Mouse (Mus musculus) mesoderm, embryonic 11.5 days (tissue): ENCODE results near the gene Sobp.

Experiments used
- DNase-seq: peaks from one replicate; pipeline ENCODE4 v3.0.0-alpha.2; 2012; ENCODE audit warnings: low read depth, low spot score

The Sobp gene

DNA sequence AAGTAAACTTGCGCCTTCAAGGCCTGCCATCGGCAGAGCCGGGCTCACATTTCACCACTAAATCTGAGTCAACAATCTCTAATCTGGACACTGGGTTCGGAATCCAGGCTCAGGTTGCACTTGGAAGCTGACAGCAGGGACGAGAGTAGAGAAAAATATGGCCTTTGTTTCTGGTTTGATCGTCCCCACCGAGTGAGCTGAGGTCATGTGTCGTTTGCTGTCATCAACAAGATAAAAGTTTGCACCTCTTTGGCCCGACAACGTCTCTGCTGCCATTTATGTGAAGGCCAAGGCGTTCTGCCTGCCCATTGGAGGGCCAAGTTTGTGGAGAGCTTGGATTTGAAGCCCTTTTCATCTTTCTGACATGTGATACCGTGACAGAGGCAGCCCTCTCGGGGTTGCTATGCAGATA, 178.8 kb downstream of the Sobp start:
- peak; percentile 69 for DNase-seq

DNA sequence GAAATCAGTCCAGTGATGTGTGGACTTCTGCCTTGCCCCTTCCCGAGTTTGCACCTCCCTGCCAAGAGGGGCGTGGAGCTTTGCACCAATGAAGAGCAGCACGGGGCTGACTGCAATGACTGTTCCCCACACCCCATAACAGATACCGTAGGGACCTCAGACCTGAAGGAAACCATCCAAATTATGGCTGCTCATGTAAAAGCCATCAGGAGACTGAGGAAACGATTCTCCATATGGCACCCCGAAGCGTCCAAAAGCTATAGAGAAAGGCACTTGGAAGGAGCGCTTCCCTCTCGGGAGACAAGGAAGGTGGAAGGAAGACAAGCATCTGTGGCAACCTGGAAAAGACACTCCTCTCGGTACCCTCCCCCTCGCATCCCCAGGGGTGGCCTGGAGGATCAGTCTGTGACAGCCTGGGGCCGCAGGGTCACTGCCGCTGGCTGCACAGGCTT, 180.0 kb downstream of the Sobp start:
- peak; percentile 56 for DNase-seq

DNA sequence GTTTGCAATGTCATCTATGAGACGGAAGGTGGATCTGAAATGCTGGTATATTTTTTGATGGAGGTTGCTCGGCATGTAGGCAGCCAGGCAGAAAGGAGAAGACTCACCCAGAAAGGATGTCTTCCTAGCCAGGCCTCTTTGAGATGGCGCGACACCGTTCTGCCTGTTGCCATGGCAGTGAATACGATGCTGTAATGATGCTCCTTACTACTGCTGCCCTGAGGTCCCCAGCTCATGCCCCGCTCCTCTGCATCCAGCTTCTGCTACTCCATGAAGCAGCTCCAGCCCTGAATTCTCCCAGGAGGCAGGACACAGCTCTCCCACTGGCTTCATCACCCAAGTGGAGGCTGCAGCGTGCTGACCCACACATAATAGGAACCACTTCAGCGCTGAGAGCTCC, 183.3 kb downstream of the Sobp start:
- DNase-seq = no peak

DNA sequence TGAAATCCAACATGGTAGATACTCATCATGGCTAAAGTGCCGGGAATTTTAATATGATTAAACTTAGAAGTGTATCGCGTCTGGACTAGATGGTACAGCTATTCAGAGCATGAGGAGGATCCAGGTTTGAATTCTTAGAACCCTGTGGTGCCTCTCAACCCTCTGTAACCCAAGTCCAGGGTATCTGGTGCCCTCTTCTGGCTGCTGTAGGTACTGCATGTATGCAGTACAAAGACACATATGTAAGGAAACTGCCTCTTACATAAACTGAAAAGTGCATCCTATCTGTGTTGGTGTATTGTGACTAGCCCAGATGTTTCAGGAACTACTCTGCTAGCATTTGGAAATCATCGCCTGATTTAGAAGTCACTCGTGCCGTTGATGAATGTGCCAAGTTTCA, 184.4 kb downstream of the Sobp start:
- DNase-seq = peak; percentile 88

DNA sequence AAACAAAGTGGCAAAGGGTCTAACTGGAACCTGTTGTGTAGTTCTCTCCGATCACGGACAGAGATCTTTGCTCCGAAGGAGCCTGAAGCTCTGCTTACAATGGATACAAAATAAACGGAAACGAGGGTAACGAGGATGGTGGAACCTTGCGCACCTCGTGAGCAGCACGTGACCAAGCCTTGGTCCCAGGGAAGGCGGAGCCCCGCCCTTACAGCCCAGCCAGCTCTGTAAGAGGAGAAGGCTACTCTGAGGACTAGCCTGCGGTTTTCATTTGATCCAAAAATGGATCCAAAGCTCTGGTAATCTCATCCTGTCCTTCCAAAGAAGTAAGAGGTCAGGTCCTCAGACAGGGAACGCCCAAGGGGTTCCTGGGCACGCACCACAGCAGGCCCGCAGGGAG, 185.7 kb downstream of the Sobp start:
- DNase-seq = no peak

DNA sequence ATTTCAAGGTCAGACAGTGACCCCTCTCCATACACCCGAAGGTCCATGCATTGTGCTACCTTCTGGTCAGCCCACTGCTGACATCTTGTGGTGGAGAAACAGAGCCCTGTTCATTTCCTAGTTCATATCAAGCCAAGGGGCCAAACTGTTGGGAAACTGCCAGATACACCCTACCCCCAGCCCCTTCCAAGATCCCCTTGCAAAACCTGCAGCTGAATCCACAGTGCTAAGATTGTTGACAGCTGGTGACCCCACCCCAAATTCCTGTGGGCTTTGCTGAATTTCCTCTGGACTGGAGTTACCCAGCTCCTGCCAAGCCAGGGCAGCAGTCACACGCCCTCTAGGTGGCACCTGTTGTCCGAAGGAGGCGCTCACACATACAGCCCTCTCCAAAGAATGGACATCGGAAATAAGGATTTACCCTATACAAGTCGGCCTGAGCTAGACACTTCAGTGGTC, 186.7 kb downstream of the Sobp start:
- peak; percentile 63 for DNase-seq

DNA sequence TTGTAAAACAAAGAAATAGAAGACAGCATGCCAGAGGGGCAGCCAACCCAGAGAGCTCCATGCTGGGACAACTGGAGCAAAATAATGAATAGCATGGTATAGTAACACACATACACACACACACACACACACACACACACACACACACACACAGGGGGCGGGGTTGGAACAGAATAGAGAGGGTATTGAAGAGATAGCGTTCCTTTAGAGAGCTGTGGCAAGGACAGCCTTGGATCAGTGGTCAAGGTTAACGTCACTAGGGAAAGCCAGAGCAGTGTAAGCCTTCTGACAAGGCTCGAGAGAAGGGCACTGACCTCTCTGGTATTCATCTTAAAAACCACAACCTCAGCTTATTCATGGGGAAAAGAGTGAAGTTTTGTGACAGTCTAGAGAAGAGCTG, 189.4 kb downstream of the Sobp start:
- DNase-seq = no peak

DNA sequence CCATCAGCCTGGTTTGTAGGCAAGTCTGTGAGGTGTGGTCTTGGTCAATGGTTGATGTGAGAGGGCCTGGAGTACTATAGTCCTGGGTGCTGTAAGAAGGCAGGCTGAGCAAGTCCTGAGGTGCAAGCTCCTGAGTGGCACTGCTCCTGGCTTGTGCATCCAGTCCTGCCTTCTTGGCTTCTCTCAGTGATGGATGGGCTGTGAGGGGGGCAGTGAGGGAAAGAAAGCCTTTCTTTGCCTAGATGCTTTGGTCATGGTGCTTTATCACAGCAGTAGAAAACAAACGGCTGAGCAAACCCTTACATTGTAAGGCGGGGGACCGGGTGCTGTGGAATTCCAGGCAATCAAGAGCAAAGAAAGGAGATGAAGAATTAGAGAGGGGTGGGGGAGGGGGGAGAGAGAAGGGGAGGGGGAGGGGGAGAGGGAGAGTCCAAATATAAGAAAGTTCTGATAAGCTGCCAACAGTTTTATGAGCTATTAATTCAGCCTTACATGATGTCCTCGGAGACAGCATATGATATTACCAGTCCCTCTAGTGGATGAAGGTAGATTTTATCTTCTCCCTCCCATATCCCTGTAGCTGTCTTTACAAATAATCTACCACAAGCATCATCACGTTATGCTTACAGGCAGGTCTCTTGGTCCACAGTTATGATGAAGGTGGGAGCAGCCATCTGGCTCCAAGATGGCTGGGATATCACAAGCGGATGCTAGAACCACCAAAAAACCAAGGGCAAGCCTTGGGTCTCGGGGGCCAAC, 193.2 kb downstream of the Sobp start:
- DNase-seq = peak; percentile 53

DNA sequence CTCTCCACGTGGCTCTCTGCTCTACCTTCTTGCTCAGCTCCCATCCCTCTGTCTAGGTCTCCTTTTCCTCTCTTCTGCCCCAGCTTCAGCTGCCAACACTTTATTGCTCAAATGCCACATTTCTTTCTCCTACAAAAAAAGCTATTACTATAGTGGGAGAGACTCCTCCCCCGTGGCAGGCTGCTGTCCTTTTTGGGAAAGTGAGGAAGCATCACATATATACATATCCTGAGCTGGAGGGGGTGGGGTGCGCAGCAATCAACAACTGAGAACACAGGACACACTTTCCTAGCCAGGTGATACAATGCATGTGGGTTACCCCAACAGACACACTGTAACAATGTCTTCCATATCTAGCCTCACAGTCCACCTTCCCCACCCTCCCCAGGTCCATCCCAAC, 196.0 kb downstream of the Sobp start:
- no peak for DNase-seq

DNA sequence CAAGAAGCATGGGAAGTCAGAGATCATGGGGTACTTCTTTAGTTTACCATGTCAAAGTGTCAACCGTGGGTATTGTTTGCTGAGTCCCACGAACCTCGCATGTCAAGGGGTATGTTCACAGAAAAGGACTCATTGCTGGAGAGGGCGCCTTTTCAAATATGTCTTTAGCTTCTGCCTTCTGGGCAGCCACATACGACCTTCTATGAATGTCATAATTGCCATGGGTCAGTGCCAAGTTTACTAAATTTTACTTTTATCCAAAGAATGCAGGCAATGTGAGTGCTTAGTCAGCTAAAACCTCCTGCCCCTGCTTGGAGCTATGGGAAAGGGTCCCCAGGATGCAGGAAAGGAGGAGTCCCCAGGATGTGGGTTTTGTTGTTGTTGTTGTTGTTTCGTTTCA, 197.8 kb downstream of the Sobp start:
- DNase-seq = no peak

DNA sequence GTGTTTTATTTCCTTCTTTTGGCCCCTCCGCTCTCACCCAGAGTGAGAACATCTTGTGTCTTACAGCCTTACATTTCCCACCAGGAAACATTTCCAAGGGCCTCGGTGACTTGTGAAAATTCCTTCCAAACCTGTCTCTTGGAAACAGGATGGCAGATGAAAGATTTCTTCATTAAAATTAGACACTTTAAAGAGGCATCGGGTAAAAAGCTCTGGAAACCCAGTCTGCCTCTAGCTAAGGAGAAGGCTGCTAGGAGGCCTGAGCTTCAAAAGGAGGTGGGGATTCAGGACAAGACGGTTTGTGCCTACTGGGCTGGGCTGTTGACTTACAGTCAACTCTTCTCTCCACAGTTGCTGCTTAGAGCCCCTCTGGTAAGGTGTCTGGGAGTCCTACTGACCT, 200.8 kb downstream of the Sobp start:
- DNase-seq = no peak

DNA sequence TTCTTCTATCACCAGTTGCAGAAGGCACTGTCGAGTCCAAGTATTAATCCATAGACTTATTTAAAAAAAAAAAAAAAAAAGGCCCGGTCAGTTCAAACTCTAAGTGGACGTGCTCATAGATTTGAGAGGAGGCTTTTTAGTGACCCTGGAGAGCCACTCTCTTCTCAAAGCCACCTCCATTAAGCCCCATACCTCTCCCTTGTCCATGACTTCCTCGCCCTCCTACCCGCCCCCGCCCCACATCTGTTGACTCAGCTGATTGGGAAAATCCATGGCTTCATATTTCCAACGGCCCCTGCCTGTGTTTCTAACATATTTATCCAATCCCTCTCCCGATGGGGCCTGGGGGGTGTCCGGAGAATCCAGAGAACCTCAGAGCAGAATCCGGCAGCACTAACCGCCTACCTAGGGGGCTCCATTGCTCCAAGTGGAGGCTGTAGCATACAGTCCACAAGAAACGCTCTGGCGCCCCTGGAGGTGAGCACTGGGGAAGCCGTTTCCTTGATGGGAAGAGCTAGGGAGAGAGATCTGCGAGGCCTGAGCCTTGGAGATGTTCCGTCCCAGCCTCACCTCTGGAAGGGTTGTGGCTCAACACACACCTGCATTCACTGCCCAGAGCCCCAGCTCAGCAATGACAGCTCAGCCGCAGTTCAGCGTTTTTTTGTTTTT, 201.7 kb downstream of the Sobp start:
- peak; percentile 74 for DNase-seq

DNA sequence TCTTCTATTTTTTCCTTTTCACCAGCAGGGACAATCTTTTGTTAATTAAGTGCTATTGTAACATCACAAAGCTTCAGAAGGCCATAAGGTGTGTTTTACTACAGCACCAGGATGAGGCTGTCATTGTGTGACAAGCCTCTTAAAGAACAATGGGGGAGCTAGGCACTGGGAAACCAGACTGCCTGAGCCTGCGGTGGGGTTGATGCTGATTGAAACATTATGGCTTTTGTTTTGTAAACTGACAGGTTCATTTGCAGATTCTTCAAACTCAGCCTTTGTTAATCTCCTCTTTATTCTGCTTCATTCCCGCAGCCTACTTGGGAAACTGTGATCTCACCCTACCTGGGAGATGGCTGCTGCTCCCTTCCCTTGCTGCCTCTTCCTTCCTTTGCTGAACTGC, 206.0 kb downstream of the Sobp start:
- no peak for DNase-seq

DNA sequence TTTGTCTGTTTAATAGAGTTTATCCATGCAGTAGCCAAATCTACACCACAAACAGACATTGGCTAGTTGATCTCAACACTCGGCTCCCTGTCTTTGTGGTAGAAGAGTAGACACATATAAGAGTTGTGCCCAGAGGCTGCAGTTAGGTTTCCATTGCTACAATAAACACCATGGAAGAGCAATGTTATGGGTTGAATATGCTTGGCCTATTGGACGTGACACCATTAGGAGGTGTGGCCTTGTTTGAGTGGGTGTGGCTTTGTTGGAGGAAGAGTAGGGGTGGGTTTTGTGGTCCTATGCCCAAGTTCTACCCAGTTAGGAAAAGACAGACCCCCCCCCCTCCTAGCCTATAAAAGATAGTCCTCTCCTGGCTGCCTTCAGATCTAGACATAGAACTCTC, 211.3 kb downstream of the Sobp start:
- DNase-seq = no peak

DNA sequence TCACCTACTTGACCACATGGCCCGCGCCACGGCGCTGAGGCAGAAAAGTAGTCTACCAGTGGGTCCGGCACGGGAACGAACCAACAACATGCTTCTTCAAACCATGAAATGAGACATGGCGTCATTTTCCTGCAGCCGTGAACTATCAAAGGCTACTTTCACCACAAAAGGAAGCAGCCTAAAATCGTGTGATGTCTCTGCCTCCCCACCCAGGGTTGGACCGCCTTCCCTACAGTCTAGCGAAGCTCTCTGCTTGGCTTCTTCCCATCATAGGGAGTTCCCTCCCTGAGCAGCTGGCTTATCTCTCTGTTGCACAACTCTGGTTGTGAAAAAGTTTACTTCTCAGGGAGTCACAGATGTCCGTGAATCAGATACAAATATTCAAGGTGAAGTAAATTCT, 211.7 kb downstream of the Sobp start:
- no peak for DNase-seq

DNA sequence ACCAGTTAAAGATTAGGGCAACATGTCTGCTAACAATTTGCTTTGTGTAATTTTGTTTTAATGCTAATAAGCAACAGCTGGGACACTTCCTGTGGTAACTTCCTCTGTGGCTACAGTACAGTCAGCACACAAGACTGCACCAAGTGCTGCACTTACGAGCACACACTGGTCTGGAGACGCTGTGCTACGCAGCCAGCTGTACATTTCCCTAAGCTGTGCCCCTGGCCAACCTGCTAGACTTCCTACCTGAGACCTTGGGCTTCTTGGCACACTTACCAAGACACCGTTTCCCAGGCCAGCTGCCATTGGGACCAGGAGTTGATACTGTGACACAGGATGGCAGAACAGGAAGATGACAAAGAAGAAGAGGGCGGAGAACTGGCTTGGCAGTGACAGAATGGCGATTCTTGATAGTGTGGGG, 212.1 kb downstream of the Sobp start:
- DNase-seq = no peak

DNA sequence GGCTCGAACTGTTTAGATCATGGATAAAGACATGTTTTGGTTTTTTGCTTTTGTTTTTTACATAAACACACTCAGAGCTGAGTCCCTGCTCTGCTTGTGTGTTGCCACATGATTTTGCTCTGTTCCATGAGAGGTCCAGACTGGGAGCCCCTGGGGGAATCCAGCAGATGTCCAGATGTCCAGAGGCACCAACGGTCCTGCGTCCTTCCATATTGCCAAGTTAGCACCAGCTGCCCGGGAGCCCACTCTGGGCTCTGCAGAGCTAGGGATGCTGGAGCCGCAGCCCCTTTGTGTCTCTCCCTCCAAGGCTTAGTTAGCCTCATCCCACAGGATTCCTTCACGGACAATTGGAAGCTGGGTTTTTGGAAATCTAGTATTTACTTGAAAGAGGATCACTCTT, 212.6 kb downstream of the Sobp start:
- DNase-seq = no peak

DNA sequence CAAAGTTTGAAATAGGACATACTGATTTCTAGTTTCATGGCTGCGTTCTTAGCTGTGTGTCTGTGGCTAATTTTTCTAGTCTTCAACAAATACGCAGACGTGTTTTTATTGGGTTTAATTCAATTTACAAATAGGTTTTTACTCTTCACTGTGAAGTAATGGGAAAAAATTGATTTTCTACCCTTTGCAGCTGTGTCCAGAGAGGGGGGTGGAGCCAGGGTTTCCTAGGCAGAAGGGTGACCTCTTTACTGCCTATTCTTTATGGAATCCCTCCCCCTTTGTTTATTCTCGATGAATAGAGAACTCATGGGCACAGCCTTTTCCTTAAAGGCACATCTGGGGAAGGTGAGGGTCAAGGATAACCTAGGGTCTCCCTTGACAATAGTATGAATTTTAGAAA, 215.6 kb downstream of the Sobp start:
- peak; percentile 40 for DNase-seq

DNA sequence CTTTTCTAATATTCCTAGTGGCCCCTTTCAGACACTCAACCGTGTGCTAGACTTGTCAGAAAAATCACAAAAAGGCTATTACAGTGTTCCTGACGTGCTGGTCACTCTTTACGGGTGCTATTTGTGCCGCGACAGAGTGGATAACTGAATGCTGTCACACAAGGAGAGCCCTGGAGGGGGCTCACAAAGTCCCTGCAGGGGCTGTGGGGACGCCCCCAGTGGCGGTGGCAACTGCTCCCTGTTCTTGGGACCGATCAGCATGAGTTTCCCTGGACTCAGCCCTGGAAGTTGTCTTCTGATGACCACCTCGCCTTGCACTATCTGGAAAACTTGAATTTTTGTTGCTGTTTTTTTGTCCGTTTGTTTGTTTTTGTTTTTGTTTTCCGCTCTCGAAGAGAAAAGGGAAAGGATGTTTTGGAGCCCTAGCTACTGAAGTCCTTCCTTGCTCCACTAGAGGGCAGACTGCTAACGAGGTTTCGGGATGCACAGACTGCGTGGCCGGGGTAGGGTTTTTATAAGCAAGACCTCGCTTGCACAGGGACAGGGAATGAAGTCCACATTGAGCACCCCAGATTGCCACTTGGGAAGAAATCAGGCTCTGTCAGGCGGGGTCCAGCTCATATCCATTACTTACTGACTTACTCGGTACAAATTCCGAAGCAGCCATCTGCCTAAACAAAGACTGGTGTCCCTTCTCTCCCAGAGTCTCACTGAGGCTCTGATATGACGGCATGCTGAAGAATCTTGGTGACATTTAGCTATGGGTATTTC, 216.3 kb downstream of the Sobp start:
- DNase-seq = peak; percentile 83

DNA sequence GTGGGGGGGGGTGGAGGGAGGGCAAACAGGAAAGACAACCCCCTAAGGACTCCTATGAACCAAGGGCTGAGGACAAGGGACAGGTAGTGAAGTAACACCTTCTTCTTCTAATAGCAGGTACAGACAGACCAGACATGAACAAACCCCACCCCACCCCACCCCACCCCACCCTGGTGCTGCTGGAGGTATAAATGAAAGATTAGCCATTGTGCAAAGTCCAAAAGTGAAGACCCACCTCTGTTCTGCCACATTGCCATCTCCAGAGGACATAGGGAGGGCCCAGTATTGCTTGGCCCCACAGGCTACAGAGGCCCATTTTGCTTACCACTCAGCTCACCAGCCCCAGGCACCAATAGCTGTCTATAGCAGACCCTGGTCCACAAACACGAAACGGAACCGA, 219.1 kb downstream of the Sobp start:
- DNase-seq = no peak

DNA sequence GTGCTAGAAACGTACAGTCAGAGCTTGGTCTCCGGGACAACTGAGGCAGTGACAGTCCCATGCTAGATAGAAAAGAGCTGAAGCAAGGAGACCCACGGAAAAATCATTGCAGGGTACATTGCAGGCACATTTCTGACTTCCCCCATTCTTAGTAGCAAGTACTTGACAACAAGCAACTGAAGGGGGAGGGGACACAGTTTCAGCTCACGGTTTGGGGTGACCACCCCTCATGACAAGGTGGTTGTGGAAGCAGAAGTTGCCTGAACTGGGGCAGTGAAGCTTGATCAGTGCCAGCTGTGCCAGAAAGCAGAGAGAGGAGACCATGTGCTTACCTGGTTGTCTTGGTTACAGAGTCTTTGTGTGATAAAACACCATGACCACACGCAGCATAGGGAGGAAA, 220.7 kb downstream of the Sobp start:
- no peak for DNase-seq
